Comparison of ENCODE assay signal across 8 mouse cellular contexts in genomic region chr5:23431070-23431864, GRCm38 (mm10). TPM values are rescaled to one million over a fixed set of nuclear protein-coding genes. Genes with fewer than 3 reads are reported as not detected.
DNase-seq lines count a peak whose midpoint lies in the region; ATAC-seq lines count a peak whose summit lies in the region.

No protein-coding gene starts in this region.

- peak overlapping the region; percentile 65 for H3K9ac ChIP-seq in forebrain, embryonic 13.5 days
- H3K9ac ChIP-seq in liver, embryonic 15.5 days: peak overlapping the region; percentile 19

- peaks cover 46% of the 10 kb centered on the region for H3K4me1 ChIP-seq in forebrain, embryonic 13.5 days
- peaks cover 46% of the 10 kb centered on the region for H3K4me1 ChIP-seq in liver, embryonic 15.5 days (replicated peaks)

- no peak for ATAC-seq in forebrain, embryonic 13.5 days
- no peak for ATAC-seq in liver, embryonic 15.5 days (ENCODE audit: insufficient read depth)
- no peak for ATAC-seq in activated CD4-positive, CD25-positive, alpha-beta regulatory T cell, adult 4 months

- no peaks in the 10 kb centered on the region for H3K9me3 ChIP-seq in forebrain, embryonic 13.5 days (replicated peaks)
- H3K9me3 ChIP-seq in liver, embryonic 15.5 days (replicated peaks): no peaks in the 10 kb centered on the region

- H3K4me3 ChIP-seq in forebrain, embryonic 13.5 days: peak overlapping the region; percentile 98
- peak overlapping the region; percentile 97 for H3K4me3 ChIP-seq in liver, embryonic 15.5 days (replicated peaks)

- no peaks in the 10 kb centered on the region for H3K36me3 ChIP-seq in forebrain, embryonic 13.5 days (ENCODE audit: poor library complexity, severe bottlenecking)
- peaks cover 11% of the 10 kb centered on the region for H3K36me3 ChIP-seq in liver, embryonic 15.5 days (replicated peaks)

- H3K27me3 ChIP-seq in forebrain, embryonic 13.5 days: no peaks in the 10 kb centered on the region
- no peaks in the 10 kb centered on the region for H3K27me3 ChIP-seq in liver, embryonic 15.5 days

- peak; percentile 51 for DNase-seq in embryo, embryonic 10.5 days (ENCODE audit: low spot score)
- DNase-seq in embryo, embryonic 11 days: no peak
- DNase-seq in 416B (ENCODE audit: low read depth): peak; percentile 73
- no peak for DNase-seq in ovary, postnatal 14 days (ENCODE audit: low spot score)
- DNase-seq in embryo, embryonic 10 days (ENCODE audit: low spot score): no peak

- H3K27ac ChIP-seq in forebrain, embryonic 13.5 days: peak overlapping the region; percentile 72
- peak overlapping the region; percentile 56 for H3K27ac ChIP-seq in liver, embryonic 15.5 days (replicated peaks)

- WGBS in forebrain, embryonic 13.5 days: 18% methylated on average over 10 of the region's 10 CpGs
- 4% methylated on average over 10 of the region's 10 CpGs for WGBS in liver, embryonic 15.5 days (ENCODE audit: insufficient replicate concordance)

- H3K4me2 ChIP-seq in forebrain, embryonic 13.5 days: peak overlapping the region; percentile 78
- peak overlapping the region; percentile 88 for H3K4me2 ChIP-seq in liver, embryonic 15.5 days

RNA-seq across cellular contexts. Expression of gene Kmt2e, which starts 3.0 kb away (rescaled TPM):
- polyA plus RNA-seq in forebrain, embryonic 13.5 days (2015; fragmentation: Nextera tagmentation; extraction: Ambion mirVana): 165 and 170 TPM in 2 replicates
- polyA plus RNA-seq in liver, embryonic 15.5 days (2015; fragmentation: Nextera tagmentation; extraction: Ambion mirVana): 34.3 and 34.9 TPM in 2 replicates
- 100 to 1,000 TPM; 171 to 206 TPM for polyA plus RNA-seq in activated CD4-positive, CD25-positive, alpha-beta regulatory T cell, adult 4 months (2017; shearing (Covaris generic))

Comparison
In these comparisons a context has a peak if more than half of its experiments do, and no peak if none do; other contexts are left out.
1. DNase-seq: peak in embryo, embryonic 10.5 days (single experiment) and 416B (single experiment); none in embryo, embryonic 11 days (single experiment), ovary, postnatal 14 days (single experiment) and embryo, embryonic 10 days (single experiment).